In genomic region chr7:16415426-16415825, GRCm38 (mm10) we compare ENCODE assay signal across 12 mouse cellular contexts. TPM values are rescaled to one million over a fixed set of nuclear protein-coding genes. Genes with fewer than 3 reads are reported as not detected.
DNase-seq lines count a peak whose midpoint lies in the region; ATAC-seq and TF ChIP-seq lines count a peak whose summit lies in the region.
"Had no signal": no experiment of that assay in that cellular context is flagged by ENCODE, and none has a peak within 500 bp of the region (broad histone marks: within the 10 kb centered on the region; RNA-seq: fewer than 3 reads in every experiment).

No protein-coding gene starts in this region.

- WGBS in midbrain, embryonic 12.5 days = 82% methylated on average over 3 of the region's 3 CpGs
- 87% methylated on average over 3 of the region's 3 CpGs for WGBS in midbrain, embryonic 13.5 days
- WGBS in kidney, adult 2 months = 32% methylated on average over 3 of the region's 3 CpGs
- WGBS in liver, embryonic 13.5 days (ENCODE audit: insufficient replicate concordance) = 83% methylated on average over 3 of the region's 3 CpGs
- WGBS in midbrain, embryonic 16.5 days = 95% methylated on average over 3 of the region's 3 CpGs

- no peak overlapping the region for H3K4me2 ChIP-seq in midbrain, embryonic 12.5 days (replicated peaks)
- H3K4me2 ChIP-seq in midbrain, embryonic 13.5 days (replicated peaks) = no peak overlapping the region
- no peak overlapping the region for H3K4me2 ChIP-seq in liver, embryonic 13.5 days
- H3K4me2 ChIP-seq in midbrain, embryonic 16.5 days (ENCODE audit: low read length) = no peak overlapping the region
- H3K4me2 ChIP-seq: embryonic facial prominence, embryonic 15.5 days had no signal

- no peaks in the 10 kb centered on the region for H3K27me3 ChIP-seq in midbrain, embryonic 12.5 days
- no peaks in the 10 kb centered on the region for H3K27me3 ChIP-seq in midbrain, embryonic 13.5 days
- no peaks in the 10 kb centered on the region for H3K27me3 ChIP-seq in kidney, adult 2 months (replicated peaks; ENCODE audit: control insufficient read depth, insufficient read depth, low read length)
- no peaks in the 10 kb centered on the region for H3K27me3 ChIP-seq in liver, embryonic 13.5 days
- H3K27me3 ChIP-seq in midbrain, embryonic 16.5 days (ENCODE audit: control insufficient read depth, insufficient read depth, low read depth, low read length) = no peaks in the 10 kb centered on the region
- H3K27me3 ChIP-seq: embryonic facial prominence, embryonic 15.5 days had no signal

- H3K9ac ChIP-seq in midbrain, embryonic 12.5 days (replicated peaks) = no peak overlapping the region
- H3K9ac ChIP-seq in midbrain, embryonic 13.5 days (replicated peaks) = no peak overlapping the region
- H3K9ac ChIP-seq in liver, embryonic 13.5 days = 0 out of 2 replicates have a peak overlapping the region, but pooled peaks have one; percentile 18
- H3K9ac ChIP-seq in midbrain, embryonic 16.5 days (ENCODE audit: low read depth, low read length) = no peak overlapping the region
- H3K9ac ChIP-seq: embryonic facial prominence, embryonic 15.5 days had no signal

- TF ChIP-seq CTCF in kidney, adult 2 months (conservative IDR thresholded peaks at IDR 0.05; ENCODE audit: insufficient read depth, insufficient read length, low read depth, low read length) = no peak

- H3K4me3 ChIP-seq in midbrain, embryonic 12.5 days = no peak overlapping the region
- no peak overlapping the region for H3K4me3 ChIP-seq in midbrain, embryonic 13.5 days (replicated peaks)
- peak overlapping the region; percentile 0; the same call in 1 of the 2 replicates for H3K4me3 ChIP-seq in kidney, adult 2 months (ENCODE audit: insufficient read depth, low read depth, low read length)
- H3K4me3 ChIP-seq in liver, embryonic 13.5 days (replicated peaks) = no peak overlapping the region
- no peak overlapping the region for H3K4me3 ChIP-seq in midbrain, embryonic 16.5 days (ENCODE audit: low read depth, low read length)
- H3K4me3 ChIP-seq: embryonic facial prominence, embryonic 15.5 days had no signal

- no peak for ATAC-seq in midbrain, embryonic 12.5 days (ENCODE audit: low FRiP score, low read depth)
- no peak for ATAC-seq in midbrain, embryonic 13.5 days
- peak; percentile 32; the same call in 1 of the 2 replicates for ATAC-seq in liver, embryonic 13.5 days (ENCODE audit: low read depth)
- ATAC-seq in midbrain, embryonic 16.5 days = no peak
- no peak for ATAC-seq in CD4-positive, CD25-positive, alpha-beta regulatory T cell, adult 4 months

- H3K4me1 ChIP-seq in midbrain, embryonic 12.5 days = peaks cover 24% of the 10 kb centered on the region
- peaks cover 35% of the 10 kb centered on the region for H3K4me1 ChIP-seq in midbrain, embryonic 13.5 days (replicated peaks)
- H3K4me1 ChIP-seq in kidney, adult 2 months (ENCODE audit: control insufficient read depth, insufficient read depth, low read length) = peaks cover 54% of the 10 kb centered on the region
- peaks cover 61% of the 10 kb centered on the region for H3K4me1 ChIP-seq in liver, embryonic 13.5 days (replicated peaks)
- H3K4me1 ChIP-seq in midbrain, embryonic 16.5 days (ENCODE audit: control insufficient read depth, insufficient read depth, low read length) = peaks cover 7% of the 10 kb centered on the region

- H3K9me3 ChIP-seq in midbrain, embryonic 12.5 days = no peaks in the 10 kb centered on the region
- no peaks in the 10 kb centered on the region for H3K9me3 ChIP-seq in midbrain, embryonic 13.5 days
- no peaks in the 10 kb centered on the region for H3K9me3 ChIP-seq in liver, embryonic 13.5 days (replicated peaks)
- H3K9me3 ChIP-seq in midbrain, embryonic 16.5 days (replicated peaks; ENCODE audit: control insufficient read depth, low read length, poor library complexity, severe bottlenecking) = no peaks in the 10 kb centered on the region
- H3K9me3 ChIP-seq: embryonic facial prominence, embryonic 15.5 days; G1E had no signal

- H3K27ac ChIP-seq in midbrain, embryonic 12.5 days (replicated peaks) = 0 out of 2 replicates have a peak overlapping the region, but pooled peaks have one; percentile 36
- H3K27ac ChIP-seq in midbrain, embryonic 13.5 days = no peak overlapping the region
- H3K27ac ChIP-seq in kidney, adult 2 months (ENCODE audit: insufficient read depth, low read depth, low read length) = peak overlapping the region; percentile 74
- peak overlapping the region; percentile 65 for H3K27ac ChIP-seq in liver, embryonic 13.5 days
- no peak overlapping the region for H3K27ac ChIP-seq in midbrain, embryonic 16.5 days (ENCODE audit: low read length)
- H3K27ac ChIP-seq: embryonic facial prominence, embryonic 15.5 days; macrophage had no signal

- no peak for TF ChIP-seq POLR2A in kidney, adult 2 months (IDR thresholded peaks at IDR 0.05; ENCODE audit: low read depth, low read length)

- peaks cover 53% of the 10 kb centered on the region for H3K36me3 ChIP-seq in midbrain, embryonic 12.5 days
- H3K36me3 ChIP-seq in midbrain, embryonic 13.5 days = peaks cover 49% of the 10 kb centered on the region
- no peaks in the 10 kb centered on the region; the same call in 1 of the 2 replicates for H3K36me3 ChIP-seq in kidney, adult 2 months (ENCODE audit: control insufficient read depth, insufficient read depth, low read length)
- peaks cover 80% of the 10 kb centered on the region for H3K36me3 ChIP-seq in liver, embryonic 13.5 days
- peaks cover 13% of the 10 kb centered on the region; the same call in 1 of the 2 replicates for H3K36me3 ChIP-seq in midbrain, embryonic 16.5 days (ENCODE audit: control insufficient read depth, insufficient read depth, low read length)

- peak; percentile 78 for DNase-seq in kidney, adult 2 months
- DNase-seq in liver, embryonic 13.5 days = peak; percentile 33
- DNase-seq in yolk sac, embryonic 10.5 days (ENCODE audit: low spot score) = peak; percentile 82
- DNase-seq: layer of hippocampus, postnatal 36 days; right cerebral cortex, adult 18-20 months had no signal

RNA-seq across cellular contexts. Expression of gene Zc3h4, which starts 14.7 kb away (rescaled TPM):
- polyA plus RNA-seq in midbrain, embryonic 12.5 days (2016; fragmentation: Nextera tagmentation; extraction: Ambion mirVana) = 27.4 and 31.1 TPM in 2 replicates
- 18.2 and 22.1 TPM in 2 replicates for polyA plus RNA-seq in midbrain, embryonic 13.5 days (2015; fragmentation: Nextera tagmentation; extraction: Ambion mirVana)
- 23.9 and 25.9 TPM in 2 replicates for polyA plus RNA-seq in kidney, adult 2 months (2012; rRNA removed)
- 8.2 and 8.3 TPM in 2 replicates for polyA plus RNA-seq in liver, embryonic 13.5 days (2015; fragmentation: Nextera tagmentation; extraction: Ambion mirVana)
- polyA plus RNA-seq in midbrain, embryonic 16.5 days (2015; fragmentation: Nextera tagmentation; extraction: Ambion mirVana) = 14.2 TPM in 2 replicates
- 10 to 100 TPM; 13.5 to 18.0 TPM for polyA plus RNA-seq in CD4-positive, CD25-positive, alpha-beta regulatory T cell, adult 4 months (2017; shearing (Covaris generic))

RNA-seq across cellular contexts. Expression of gene Sae1, which starts 27.8 kb away (rescaled TPM):
- polyA plus RNA-seq in midbrain, embryonic 12.5 days (2016; fragmentation: Nextera tagmentation; extraction: Ambion mirVana) = 331 and 332 TPM in 2 replicates
- polyA plus RNA-seq in midbrain, embryonic 13.5 days (2015; fragmentation: Nextera tagmentation; extraction: Ambion mirVana) = 267 and 272 TPM in 2 replicates
- polyA plus RNA-seq in kidney, adult 2 months (2012; rRNA removed) = 23.0 and 29.2 TPM in 2 replicates
- 144 and 161 TPM in 2 replicates for polyA plus RNA-seq in liver, embryonic 13.5 days (2015; fragmentation: Nextera tagmentation; extraction: Ambion mirVana)
- polyA plus RNA-seq in midbrain, embryonic 16.5 days (2015; fragmentation: Nextera tagmentation; extraction: Ambion mirVana) = 239 and 255 TPM in 2 replicates
- 10 to 100 TPM; 69.0 to 85.6 TPM for polyA plus RNA-seq in CD4-positive, CD25-positive, alpha-beta regulatory T cell, adult 4 months (2017; shearing (Covaris generic))

RNA-seq across cellular contexts. Expression of gene Tmem160, which starts 37.2 kb away (rescaled TPM):
- 46.9 and 51.1 TPM in 2 replicates for polyA plus RNA-seq in midbrain, embryonic 12.5 days (2016; fragmentation: Nextera tagmentation; extraction: Ambion mirVana)
- polyA plus RNA-seq in midbrain, embryonic 13.5 days (2015; fragmentation: Nextera tagmentation; extraction: Ambion mirVana) = 48.1 and 59.4 TPM in 2 replicates
- polyA plus RNA-seq in kidney, adult 2 months (2012; rRNA removed) = 112 and 125 TPM in 2 replicates
- polyA plus RNA-seq in liver, embryonic 13.5 days (2015; fragmentation: Nextera tagmentation; extraction: Ambion mirVana) = 30.0 and 35.4 TPM in 2 replicates
- 66.9 and 75.6 TPM in 2 replicates for polyA plus RNA-seq in midbrain, embryonic 16.5 days (2015; fragmentation: Nextera tagmentation; extraction: Ambion mirVana)
- 1 to 10 TPM; 2.5 to 4.9 TPM for polyA plus RNA-seq in CD4-positive, CD25-positive, alpha-beta regulatory T cell, adult 4 months (2017; shearing (Covaris generic))

Comparison
In these comparisons a context has a peak if more than half of its experiments do, and no peak if none do; other contexts are left out.
1. H3K27ac ChIP-seq: peak in midbrain, embryonic 12.5 days (single experiment), kidney, adult 2 months (single experiment) and liver, embryonic 13.5 days (single experiment); none in midbrain, embryonic 13.5 days (single experiment) and midbrain, embryonic 16.5 days (single experiment).
2. Peak in every context shown above with its lines, with median percentiles within 50 percentile points of each other: DNase-seq.